Mouse (Mus musculus): ENCODE measurements around the gene Dnah14.

DNA sequence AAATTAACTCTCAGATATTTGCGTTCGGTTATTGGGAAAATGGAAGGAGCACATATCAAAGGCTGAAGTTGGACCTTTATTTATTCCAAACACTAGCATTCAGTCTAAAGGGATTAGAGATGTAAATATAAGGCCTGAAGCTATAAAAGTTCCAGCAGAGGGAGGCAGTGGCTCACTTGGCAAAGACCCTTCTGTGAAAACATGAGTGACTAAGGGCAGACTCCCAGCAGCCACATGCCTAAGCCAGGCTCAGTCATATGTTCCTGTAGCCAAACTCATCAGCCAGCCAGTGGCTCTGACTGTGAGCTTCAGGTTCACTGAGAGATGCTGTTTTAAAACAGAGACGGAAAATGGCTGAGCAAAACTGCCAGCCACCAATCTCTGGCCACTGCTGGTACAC is 195.5 kb downstream of the Dnah14 start:
- TF ChIP-seq CTCF (IDR thresholded peaks at IDR 0.05; ENCODE audit: insufficient read depth, low read depth, low read length) (no peak), POLR2A (IDR thresholded peaks at IDR 0.05; ENCODE audit: insufficient read depth, low read depth, low read length) (no peak)
